Mouse (Mus musculus) spleen, embryonic (tissue): Measurements from ENCODE around the gene Dhcr24.

ENCODE experiments used
- CTCF ChIA-PET: fragments of 350-600 bp; sonication (Branson Sonifier 250); formaldehyde crosslinking; loops from one replicate; lab custom pipeline; 2022; lab: Charles Lee

Dhcr24 gene

DNA sequence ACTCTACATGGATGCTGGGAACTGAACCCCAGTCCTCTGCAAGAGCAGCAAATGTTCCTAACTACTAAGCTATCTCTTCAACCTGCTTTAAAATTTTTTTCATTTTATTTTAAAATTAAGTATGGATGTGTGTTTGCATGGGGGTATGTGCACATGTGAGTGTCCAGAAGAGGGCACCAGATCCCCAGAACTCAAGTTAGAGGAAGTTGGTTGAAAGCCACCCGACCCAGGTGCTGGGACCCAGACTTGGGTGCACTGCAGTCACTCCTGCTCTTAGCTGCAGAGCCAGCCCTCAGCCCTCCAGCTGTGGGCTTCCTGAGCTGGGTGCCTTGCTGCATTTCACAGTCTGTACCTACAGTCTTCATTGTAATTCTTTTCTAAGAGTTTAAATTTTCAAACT, 38.6 kb downstream of the Dhcr24 start:
- CTCF ChIA-PET: no interaction called here

DNA sequence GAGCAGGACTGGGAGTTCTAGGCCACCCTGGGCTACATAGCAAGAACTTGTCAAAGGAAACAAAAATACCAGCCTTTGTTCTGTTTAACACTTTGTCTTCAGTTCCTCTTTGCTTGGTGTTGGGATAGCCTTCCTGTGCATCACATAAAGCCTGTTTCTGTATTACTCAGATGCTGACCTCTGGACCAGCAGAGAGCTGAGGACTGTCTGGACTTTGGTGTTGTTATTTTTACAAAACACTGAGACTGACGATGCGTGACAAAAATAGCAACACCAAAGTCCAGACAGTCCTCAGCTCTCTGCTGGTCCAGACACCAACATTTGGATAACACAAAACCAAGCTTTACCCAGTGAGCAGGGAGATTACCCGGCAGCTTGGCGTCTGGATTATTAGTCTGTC, 39.9 kb downstream of the Dhcr24 start:
- CTCF ChIA-PET: no interaction called here

GRCm38 (mm10) chr4:106606639-106607554, 46.1 kb downstream of the Dhcr24 start:
- CTCF ChIA-PET: no interaction called here

- CTCF ChIA-PET: no interaction called here
Measured at GRCm38 (mm10) chr4:106607905-106608304, 47.1 kb downstream of the Dhcr24 start.

DNA sequence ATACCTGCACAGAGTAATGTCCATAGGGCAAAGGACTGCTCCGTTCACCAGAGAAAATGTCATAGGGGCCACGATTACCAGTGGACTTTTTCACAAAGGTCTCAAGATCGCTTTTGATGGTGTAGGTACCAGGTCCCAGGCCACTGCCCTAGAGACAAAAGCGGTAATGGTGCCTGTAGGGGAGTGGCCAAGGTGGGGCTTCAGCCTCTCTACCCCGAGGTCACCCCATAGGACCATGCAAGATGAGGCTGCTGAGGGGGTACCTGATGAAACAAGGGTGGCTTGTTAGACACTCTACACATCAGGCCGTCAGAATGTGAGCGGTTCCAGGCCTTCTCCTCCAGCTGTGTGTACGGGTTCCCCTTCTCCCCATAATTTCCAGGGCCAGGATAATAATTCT, 52.3 kb downstream of the Dhcr24 start:
- CTCF ChIA-PET: interaction anchor here (0.6 kb wide), 1 partner anchor 163 kb away, joined by 3 read pairs; no protein-coding TSS in a partner anchor

- CTCF ChIA-PET: interaction anchor here (0.6 to 1.2 kb wide), 2 partner anchors 95 to 163 kb away, joined by 3 read pairs; no protein-coding TSS in a partner anchor
Measured at GRCm38 (mm10) chr4:106613560-106613959, 52.7 kb downstream of the Dhcr24 start.

GRCm38 (mm10) chr4:106614180-106614797, 53.5 kb downstream of the Dhcr24 start:
- CTCF ChIA-PET: interaction anchor here (1.2 kb wide), 1 partner anchor 94 kb away, joined by 3 read pairs; no protein-coding TSS in a partner anchor

DNA sequence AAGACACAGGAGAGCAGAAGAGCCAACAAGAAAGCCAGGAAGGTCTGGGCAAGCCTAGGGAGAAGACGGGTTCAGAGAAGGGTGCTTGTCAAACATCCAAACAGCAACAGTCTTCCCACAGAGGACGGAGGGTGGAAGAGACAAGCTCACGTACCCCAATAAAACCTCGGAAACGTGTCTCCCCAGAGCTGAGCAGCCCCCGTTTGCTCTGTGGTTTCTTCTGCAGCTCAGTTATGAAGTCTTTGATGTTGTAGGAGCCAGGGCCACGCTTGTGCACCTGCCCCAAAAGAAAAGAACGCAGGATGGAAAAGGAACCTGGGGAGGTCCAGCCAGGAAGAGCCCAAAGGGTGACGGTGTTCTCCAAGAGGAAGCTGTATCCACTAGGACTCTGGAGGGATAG, 54.0 kb downstream of the Dhcr24 start:
- CTCF ChIA-PET: no interaction called here

GRCm38 (mm10) chr4:106615637-106616036, 54.8 kb downstream of the Dhcr24 start:
- CTCF ChIA-PET: no interaction called here

- CTCF ChIA-PET: interaction anchor here (0.6 kb wide), 1 partner anchor 477 kb away, joined by 4 read pairs; no protein-coding TSS in a partner anchor
Measured at GRCm38 (mm10) chr4:106617056-106617455, 56.2 kb downstream of the Dhcr24 start, which contains the start of gene Lexm. Gene Lexm, minus strand, starts transcription at chr4:106617241.

- CTCF ChIA-PET: no interaction called here
Measured at GRCm38 (mm10) chr4:106618898-106619297, 58.1 kb downstream of the Dhcr24 start.

- CTCF ChIA-PET: no interaction called here
Measured at GRCm38 (mm10) chr4:106621428-106621827, 60.6 kb downstream of the Dhcr24 start.

DNA sequence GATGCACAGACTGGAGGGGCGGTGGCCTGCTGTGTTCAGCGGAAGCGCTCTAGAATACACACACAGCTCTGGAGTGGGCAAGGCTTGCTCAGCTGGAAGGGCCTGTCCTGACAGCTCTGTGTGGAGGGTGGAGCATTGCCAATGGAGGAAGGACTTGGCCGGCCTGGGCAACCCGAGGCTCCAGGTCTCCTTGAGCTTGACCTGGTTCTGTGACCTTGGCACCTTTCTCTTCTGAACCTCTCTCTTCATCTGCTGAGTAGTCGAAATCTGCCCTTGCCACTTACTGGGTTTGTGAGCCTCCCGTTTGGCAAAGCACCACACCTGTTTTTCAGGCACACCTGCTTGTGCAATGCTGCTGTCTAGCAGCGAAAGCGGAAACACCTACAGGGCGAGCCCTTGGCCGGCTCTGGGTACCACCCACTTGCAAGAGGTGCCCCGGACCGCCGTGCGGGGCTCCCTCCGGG, 61.2 kb downstream of the Dhcr24 start, which contains the start of gene Ttc22:
Gene Ttc22, plus strand, starts transcription at position 403 of the 464 bp plus-strand sequence.
- CTCF ChIA-PET: no interaction called here

- CTCF ChIA-PET: no interaction called here
Measured at GRCm38 (mm10) chr4:106622712-106623111, 61.9 kb downstream of the Dhcr24 start.

- CTCF ChIA-PET: no interaction called here
Measured at GRCm38 (mm10) chr4:106624271-106624670, 63.4 kb downstream of the Dhcr24 start.

GRCm38 (mm10) chr4:106627809-106628208, 67.0 kb downstream of the Dhcr24 start:
- CTCF ChIA-PET: no interaction called here

DNA sequence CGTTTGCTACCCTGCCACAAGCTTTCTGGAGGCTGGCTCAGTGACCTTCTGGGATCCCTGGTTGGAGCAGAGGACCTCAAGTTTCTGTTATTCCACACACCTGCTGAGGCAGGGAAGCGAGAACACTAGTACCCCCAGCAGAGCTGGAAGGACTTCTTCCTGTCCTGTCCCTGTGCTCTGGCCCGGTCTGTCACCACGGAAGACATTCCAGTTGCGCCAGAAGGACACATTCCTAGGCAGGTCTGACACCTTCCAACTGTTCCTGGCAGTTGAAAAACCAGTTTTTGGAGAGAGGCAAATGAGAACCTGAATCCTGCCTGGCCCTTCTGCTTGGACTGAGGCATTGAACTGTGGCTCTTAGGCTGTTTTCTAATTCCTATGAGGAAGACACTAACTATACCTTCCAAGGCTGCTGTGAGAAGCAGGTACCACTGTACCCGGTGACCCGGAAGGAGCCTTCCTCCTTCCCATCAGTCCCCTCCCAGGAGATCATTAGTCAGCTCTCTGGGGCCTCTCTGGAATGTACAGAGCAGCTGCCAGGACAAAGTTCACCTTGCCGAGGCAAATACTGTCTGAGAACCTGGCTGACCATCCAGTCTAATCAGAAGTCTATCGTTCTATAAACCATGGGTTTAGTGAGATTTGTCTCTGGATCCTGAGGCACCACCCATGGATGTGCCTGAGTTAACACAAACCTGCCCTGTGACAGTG, 68.0 kb downstream of the Dhcr24 start:
- CTCF ChIA-PET: no interaction called here

DNA sequence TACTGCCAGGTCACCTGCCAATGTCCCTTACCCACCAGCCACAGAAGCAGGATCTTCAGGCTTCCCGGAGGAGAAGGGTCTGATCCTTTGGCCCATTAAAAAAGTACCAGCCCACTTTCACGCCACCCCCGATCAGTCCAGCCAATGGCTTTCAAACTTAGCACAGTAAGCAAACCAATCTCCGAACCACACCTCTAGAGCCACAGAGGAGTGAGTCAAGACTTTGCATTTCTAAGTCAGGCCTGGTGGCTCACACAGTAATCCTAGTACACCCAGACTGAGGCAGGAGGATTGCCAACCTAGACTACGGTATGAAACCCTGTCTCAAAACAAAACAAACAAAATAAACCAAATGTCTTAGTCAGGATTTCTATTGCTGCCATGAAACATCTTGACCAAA, 68.5 kb downstream of the Dhcr24 start:
- CTCF ChIA-PET: no interaction called here

DNA sequence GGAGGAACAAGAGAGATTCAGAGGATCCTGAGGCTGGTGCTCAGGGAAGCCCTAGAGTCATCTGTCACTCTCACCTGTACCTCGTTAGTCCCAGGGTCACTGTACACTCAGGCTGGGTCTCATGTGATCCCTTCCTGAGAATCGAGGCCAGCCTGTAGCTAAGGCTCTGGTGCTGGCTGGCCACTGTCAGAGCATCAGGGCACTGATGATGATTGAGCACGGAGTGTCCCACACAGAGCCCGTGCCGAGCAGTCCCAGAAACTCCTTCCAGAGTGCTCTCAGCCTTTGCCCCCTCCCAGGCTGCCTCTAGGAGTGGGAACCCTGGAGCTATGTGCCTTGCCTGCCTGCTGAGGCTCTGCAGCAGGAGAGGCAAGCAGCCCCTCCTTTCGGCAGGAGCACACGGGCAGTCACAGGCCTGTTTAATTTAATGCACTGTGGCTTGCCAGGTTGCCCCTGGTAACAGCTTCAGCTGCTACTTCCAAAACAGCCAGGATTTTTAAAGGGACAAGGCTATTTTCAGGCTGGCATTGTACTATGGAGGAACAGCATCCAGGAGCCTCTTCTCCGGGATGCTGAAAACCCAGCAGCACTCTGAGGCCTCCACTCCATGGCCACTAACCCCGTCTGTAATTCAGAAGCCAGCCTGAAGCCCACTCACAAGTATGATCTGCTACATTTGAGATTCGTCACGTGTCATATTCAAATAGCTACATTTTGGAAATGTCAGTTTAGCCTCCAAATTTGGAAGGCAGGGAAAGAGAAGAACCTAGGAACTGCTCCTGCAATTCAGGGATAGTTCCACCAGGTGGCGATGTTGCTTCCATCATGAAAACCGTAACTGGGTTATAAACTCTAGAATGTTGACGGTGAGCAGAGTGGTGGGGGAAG, 69.7 kb downstream of the Dhcr24 start:
- CTCF ChIA-PET: interaction anchor here (0.8 to 1.2 kb wide), 2 partner anchors 78 to 254 kb away, joined by 3 to 6 read pairs; no protein-coding TSS in a partner anchor

- CTCF ChIA-PET: no interaction called here
Measured at GRCm38 (mm10) chr4:106632313-106632712, 71.5 kb downstream of the Dhcr24 start.
